Mouse (Mus musculus): ENCODE data around the gene Arhgef17. TPM values are rescaled to one million over a fixed set of nuclear protein-coding genes. Genes with fewer than 3 reads are reported as not detected.

The Arhgef17 gene
- polyA plus RNA-seq (2017; shearing (Covaris generic)), result not detected

DNA sequence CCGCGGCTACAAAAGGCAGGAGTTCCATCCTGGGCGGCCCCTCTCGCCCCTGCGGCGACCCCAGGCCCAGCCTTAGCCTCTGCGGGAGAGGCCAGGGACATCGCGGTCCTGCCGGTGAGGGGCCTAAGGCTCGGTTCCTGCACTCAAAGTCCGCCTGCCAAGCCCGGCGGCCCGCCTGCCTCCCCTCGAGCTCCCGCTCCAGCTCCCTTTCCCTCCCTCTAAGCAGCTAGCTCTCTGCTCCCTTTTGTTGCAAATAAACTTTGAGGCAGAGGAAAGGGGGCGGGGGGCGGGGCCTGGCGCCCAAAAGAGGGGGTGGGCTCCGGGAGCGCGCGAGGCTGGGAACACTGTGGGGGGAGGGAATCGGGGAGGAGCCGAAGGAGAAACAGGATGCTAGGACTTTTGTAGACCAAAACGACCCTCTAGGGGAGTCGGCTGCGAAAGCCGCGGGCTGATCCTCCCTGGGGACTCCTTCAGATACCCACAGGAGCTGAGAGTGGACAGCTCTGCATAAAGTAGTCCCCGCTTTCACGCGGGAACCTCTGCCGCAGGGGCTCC is at the start of gene Arhgef17:
Gene Arhgef17, minus strand, starts transcription at position 182 of the 555 bp plus-strand sequence.
- peak; percentile 18 for ATAC-seq

DNA sequence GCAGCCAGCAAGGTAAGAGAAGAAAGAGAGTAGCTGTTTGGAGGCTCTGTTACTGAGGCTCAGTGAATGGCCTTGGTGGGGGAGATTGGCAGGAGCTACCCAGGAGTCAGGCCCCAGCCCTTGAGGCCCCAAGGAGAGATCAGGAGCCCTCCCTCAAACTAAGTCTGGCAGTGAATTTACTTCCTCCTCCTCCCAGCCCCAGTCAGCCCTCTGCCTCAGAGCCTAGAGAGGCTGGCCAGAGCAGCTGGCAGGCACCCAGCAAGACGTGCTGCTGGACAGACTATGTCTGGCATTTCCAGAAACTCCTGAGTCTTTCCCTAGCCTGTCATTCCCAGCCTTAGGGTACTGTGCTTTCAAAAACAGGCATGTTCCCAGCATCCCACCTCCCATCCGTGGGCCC is 47.3 kb upstream of the Arhgef17 start:
- no peak for ATAC-seq

DNA sequence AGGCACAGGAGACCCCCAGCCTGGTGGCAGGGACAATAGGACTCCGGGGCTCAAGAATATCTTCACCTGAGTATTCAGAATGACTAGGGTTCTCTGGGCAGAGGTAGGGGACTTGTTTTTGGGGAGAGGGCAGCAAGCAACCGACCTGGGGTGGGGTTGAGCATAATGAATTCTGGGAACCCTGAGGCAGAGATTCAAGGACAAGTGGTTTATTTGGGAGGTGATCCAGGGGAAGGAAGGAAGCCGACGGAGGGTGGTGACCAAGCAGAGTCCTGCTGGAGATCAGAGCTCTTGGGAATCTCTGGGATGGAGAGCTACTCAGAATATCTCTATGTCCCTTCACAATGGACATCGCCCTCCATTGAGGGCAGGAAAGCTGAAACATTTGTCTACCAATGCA is 46.3 kb upstream of the Arhgef17 start:
- ATAC-seq, result no peak

DNA sequence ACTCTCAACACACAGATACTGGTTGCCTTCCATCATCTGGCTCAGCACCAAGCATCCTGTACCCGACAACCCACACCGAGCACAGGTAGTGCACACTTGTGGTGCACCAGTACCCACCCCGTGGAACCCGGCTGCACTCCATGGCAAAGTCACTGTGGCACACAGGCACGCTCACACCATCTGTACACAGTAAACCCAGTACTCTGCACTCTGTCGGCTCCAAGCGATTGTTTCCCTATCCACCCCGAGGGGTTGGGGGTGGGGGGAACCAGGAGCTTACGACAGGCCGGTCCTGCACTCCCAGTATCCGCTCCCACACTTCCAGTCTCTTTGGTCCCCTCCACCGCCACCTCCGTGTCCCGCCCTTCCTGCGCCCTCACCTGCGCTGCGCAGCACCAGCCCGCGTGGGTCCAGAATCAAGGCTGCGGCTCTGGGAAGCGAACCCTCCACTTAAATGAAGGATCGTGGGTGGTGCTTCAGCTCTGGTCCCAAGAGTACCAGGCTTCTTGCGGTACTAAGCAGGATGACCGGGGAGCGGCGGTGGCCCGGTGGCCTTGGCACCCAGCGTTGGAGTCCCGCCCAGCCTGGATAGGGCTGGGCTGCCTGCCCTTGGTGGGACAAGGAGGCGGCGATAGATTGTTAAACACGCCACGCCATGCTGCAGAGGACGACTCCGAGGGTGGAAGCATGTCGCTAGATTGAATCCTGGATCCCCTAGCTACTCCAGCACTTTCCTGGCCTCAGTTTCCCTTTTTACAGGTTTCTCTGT is 42.4 kb upstream of the Arhgef17 start, which contains the start of gene P2ry6:
Gene P2ry6, minus strand, starts transcription at position 515 of the 769 bp plus-strand sequence.
- ATAC-seq, result no peak

DNA sequence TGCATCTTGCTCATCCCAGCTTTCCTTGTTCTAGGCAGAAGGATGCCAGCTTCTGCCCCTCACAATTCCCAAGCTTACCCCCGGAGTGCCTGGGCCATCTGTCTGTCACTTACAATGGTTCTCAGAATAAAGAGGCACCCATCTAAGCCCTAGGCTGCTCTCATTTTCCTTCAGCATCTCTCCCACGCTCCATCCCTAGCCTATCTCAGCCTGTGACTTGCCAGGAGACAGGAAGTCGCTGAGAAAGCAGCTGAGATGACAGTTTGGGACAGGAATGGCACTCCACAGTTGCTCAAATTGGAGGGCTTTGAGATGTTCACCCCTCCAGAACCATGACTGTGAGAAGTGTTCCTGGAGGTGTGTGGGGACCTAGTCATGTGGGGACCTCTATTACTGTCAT is 41.0 kb upstream of the Arhgef17 start:
- no peak for ATAC-seq

DNA sequence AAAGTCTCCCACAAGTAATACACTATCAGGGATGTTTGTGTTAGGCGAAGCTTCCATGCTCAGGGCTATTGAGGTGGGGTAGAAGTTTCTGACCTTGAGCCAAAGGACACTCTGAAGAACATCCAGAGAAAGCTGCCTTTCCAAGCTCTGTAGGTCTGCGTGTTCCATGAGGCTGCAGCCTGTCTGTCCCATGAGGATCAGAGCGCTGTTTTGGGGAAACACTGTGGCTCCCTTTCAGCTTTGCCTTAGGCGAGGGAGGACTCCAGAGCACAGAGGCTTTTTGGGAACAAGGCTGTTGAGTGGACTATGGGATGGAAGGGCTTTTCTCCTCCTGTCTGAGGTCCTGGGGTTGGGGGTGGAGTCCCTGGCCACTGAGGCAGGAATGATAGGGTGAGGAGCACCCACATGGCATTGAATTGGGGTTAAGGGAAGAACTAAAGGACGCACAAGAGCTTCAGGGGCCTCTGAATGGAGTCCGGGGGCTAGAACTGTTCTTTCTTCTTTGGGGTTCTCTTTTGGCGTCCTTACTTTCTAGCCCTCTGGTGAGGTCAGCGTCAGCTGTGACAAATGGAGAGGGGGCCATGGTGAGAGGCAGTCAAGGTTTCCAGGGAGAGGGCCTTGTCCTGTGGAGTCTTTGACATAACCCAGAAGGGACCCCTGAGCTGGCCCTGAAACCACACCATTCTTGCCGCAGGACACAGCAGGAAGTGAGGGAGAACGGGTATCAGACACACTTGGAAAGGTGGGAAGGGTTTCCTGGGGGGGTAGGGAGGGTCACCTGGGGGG is 37.2 kb upstream of the Arhgef17 start:
- ATAC-seq, result no peak

DNA sequence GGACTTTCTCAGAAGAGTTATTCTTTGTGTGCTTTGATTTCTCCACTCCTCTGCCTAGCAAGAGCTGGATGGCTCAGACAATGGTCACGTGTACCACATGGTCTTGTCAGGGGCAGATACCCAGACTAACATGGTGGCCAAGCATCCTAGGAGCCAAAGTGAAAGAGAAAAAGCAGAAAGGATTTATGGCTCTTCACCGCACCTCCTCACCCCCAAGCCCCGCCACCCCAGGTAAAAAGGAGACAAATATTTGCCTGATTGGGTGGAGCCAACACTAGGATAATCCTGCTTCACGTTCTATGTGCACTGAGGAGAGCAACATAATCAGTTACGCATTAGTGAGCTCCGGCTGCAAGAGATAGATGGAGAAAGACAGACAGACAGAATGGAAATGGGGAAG is 36.5 kb upstream of the Arhgef17 start:
- no peak for ATAC-seq

DNA sequence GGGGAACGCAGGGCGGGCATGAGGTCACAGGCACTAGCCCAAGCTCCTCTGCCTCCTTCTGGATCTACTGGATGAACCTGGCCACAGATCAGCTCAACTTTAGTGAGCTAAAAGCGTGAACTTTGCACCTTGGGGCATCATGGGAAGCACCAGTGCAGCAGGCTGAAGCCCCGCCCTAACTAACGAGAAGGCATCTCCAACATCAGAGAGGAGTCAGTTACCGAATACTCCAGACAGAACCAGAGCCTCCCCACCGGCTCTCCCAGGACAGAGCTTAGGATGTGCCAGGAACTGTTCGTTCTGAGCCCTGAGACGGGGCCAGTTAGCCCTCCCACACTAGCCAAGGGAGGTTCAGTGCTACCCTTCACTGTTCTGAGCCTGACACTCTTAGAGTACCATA is 35.9 kb upstream of the Arhgef17 start:
- ATAC-seq, result no peak

DNA sequence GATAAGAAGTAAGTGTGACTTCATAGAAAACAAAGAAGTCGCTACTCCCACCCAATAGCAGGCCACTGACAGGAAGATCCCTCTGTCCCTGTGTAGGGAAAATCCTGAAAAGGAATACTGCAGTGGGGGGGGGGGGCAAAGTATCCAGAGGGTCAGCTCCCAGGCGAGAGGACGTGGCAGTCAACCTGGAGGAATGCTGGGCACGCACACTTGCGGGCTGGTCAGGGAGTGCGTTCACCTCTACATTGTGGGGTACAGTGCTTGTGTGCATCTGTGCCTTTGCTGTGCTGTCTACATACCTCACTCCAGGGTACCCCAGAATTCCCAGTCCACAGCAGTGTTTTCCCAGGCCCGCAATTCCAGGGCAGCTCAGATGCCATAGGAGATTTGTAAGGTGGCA is 34.1 kb upstream of the Arhgef17 start:
- ATAC-seq, result no peak

DNA sequence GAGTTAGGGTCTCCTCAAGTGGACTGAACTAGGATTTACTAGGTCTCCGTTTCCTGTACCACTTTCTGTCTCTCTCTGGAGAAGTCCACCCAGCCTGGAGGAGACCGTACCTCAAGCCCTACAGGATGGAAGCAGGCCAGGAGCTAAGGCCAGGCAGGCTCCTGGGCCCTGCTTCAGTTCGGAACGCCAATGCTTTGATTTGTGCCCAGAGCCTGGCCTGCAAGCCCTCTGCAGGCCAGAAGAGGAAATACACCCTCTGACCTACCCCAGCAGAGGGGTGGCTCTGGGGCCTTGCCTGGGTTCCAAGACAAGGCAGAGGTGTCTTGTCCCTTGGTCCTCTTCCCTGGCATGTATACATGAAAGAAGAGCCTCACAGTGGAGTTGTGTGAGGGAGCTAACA is 33.2 kb upstream of the Arhgef17 start:
- ATAC-seq, result no peak

DNA sequence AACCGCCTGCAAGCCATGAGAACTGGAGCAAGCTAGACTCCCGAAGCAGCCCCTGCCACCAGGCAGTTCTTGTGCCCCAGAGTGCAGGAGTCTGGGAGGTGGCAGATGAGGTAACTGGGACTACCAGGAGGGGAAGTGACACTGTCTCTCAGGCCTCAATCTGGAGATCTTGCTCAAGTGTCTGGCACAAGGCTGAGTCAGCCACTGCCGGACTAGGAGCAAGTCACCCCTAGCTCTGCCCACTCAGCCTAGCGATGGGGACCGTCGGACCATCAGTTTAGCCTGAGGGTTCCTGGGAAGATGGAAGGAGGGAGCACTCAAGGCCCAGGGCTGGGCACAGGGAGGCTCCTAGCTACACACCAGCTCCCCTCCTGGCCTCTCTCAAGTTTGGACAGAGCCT is 32.3 kb upstream of the Arhgef17 start:
- no peak for ATAC-seq

DNA sequence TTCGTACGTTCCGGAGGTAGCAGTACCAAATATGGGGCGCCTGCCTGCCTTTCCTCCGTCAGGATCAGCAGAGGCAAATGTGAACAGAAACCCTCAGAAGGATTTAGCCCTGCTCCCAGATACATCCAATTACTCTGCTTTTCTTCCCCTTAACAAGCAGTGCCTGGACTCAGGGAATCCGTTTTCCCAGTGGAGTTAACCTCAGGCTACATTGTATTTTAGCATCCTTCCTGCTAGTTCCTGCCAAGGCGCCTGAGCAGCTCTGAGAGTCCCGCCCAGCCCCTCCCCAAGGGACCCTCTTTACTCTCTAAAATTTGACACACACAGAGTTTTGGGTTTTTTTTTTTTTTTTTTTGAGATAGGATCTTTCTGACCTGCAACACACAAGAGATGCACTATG is 31.5 kb upstream of the Arhgef17 start:
- no peak for ATAC-seq

DNA sequence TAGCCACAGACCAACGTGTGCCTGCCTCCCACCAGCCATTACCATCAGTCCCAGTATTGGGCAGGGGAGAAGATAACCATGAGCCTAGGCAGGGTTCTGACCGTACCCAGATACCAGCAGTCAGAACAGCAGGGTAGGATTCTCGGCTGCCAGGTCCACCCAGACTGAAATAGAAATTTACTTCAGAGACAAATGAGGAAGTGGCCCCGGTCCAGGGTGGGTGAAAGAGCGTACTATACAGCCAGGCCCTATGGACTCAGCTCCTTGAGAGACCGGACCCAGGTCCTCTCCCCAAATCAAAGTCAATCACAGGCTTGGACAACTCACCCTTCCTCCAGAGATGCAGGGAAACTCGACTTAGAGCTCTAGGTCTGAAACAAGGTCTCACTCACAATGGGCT is 29.2 kb upstream of the Arhgef17 start:
- ATAC-seq, result no peak

DNA sequence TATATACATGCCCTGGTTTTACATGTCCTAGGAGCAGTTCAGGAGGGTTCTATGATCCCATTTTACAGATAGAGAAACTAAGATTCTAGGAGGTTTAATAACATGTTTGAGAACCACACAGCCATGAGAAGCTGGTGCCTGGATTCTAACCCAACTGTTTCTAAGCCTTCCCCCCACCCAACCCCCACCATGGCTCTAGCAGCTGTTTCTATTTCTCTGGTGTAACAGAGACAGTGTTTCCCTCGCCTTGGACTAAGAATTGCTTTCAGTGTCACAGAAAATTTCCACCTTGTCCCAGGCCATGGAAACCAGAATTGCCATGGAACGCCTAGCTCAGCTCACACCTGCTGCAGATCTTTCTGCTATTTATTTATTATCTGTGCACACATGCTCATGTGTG is 28.6 kb upstream of the Arhgef17 start:
- no peak for ATAC-seq

DNA sequence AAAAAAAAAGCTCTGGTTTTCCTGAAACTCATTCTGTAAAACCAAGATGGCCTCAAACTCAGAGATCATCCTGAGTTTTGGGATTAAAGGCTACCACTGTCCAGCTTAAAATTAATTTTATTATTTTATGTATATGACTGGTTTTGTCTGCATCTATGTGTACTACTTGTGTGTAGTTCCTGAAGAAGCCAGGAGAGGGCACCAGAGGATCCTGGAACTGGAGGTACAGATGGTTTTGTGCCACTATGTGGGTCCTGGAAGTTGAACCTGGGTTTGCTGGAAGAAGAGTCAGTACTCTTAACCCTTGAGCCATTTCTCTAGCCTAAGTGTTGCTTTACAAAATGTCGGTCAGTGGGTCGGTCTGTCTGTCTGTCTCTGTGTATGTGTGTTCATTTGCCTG is 26.5 kb upstream of the Arhgef17 start:
- ATAC-seq, result no peak

DNA sequence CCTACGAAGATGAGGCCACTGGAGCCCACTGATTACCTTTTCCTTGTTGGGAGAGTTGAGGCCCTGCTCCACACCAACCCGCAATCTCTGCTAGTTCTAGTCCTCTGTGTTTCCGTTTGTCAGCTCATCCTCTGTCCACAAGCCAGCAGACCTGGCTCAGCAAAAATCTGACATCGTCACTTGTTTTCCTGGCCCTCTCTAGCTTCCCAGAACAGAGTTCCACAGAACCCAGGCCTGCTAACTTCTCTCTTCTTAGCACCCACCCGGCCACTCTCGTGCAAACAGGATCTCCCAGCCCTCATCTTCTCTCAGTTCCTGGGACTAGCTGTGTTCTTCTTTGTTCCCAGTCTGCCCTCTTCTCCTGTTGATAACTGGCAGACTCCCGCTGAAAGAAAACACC is 20.8 kb upstream of the Arhgef17 start:
- no peak for ATAC-seq

DNA sequence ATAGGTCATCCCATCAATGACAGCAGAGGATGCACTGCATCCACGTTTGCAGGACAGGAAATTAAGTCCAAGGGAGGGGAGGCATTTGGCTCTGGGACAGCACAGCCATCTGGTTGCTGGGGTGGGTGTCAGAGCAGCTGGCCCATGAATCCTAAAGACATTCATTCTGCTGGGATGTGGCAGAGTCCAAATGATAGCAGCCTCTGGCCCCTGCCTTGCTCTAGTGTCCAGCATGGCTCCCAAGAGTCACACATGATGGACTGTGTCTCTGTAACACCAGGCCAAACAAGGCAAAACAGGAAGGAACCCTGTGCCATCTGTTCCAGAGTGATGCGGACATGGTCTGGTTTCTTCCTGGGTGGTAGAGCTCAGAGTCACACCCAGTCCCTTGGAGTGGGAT is 20.0 kb upstream of the Arhgef17 start:
- no peak for ATAC-seq

DNA sequence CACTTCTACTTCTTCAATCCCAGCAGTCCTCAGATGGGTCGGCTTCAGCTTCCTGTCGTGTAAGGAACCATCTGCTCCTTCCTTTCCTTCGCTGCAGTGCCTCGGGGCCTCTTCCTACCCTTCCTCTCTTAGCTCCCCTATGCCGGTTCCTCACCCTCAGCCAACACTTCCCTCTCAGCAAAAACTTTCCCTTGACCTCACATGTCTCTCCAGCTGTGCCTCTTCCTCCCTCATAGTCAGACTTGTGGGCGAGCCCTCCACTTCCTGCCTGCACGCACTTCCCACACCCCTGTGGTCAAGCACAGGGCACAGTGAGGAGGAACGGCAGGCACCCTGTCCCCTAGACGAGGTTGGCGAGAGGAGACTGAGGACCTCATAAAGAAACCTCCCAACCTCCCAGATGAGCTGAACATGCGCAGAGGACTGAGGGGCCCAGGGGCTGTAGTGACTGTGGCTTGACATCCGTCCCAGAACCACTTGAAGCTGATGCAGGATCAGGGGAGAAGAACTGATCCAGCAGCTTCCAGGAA is 18.6 kb upstream of the Arhgef17 start:
- ATAC-seq, result no peak

DNA sequence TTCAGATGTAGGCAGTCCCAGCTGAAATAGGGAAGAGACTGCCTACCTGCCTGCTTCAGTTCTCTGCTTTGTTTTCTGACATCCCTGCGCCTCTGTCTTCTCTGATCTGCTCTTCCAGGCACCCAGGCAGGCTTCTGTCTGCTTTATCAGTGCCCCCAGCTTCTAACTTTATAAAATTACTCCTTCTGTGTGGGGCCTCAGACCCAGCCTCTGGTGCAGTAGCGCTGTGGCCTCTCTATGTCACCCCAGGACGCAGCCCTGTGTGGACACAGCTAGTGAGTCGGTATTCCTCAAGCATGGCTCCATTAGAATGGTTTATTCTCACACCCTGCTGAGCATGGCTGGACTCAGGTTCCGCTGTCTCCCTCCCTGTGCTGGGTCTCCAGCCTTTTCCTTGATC is 18.1 kb upstream of the Arhgef17 start:
- no peak for ATAC-seq

DNA sequence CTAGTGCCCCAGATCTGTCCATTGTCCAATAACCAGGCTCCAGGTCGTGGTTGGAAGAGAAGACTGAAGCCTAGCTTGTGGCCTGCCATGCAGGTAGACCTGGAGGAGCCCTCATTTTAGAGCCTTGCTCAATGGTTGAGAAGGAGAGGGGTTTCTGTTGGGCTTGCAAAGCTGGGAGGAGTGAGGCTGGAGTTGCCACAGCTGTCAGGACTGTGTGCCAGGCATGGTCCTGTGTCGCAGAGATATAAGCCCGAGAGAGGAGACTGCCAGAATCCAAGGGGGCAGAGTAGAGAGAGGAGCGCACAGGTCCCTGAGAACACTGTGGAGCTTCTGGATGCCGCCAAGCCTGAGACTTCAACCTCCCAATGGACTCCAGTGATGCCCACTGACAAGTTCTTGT is 12.8 kb upstream of the Arhgef17 start:
- ATAC-seq, result no peak

DNA sequence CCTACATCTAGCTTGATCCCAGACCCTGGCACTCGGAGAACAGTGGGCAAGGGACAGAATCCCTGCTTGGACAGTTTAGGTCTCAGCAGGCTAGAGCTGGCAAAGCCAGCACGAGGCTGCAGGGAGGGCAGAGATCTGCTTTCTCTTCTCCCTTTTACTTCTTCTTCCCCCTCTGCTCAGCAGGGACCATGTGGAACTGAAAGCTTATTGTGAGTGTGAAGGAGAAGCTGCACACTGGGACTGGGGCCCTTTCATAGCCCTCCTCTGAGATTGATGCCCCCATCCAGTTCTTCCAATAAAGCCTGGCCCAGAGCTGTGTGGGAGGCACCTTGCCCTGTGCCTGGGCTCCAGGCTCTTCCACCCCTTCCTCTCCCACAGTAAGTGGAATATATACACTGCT is 12.4 kb upstream of the Arhgef17 start:
- ATAC-seq, result no peak

DNA sequence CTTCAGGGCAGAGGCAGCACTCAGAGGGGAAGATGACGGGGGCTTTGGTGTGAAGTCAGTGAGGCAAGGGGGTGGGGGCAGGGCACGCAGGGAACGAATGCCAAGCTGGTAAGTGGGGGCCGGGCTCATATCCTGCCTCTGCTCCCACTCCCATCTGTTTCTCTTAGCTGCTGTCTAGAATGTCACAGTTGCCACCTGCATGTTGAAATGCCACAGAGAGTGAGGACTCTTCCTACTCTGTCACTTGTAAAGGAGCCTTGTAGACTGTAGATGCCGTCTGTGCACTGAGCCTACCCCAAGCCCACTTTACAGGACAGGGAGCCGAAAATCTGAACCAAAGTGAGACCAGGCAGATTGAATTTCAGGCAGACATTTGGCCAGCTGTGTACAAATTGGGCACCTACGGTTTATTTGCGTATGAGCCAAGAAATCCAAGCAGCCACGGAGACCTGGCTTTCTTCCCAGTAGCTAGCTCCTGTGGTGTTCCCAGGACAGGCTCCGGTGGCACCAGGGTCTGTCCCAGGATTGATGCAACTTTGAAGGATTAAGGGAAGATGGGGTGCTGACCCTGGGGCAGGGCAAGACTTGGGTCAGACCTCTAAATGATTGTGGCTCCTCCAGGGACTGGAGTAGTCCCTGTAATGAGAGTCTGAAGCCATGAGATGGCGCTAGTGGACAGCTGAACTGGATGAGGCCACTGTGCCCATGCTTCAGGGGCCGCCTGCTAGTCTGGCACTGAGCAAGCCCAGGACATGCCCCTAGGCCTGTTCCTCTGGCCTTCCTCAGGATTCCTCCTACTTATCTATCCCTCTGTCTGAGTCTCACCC is 11.1 kb upstream of the Arhgef17 start:
- ATAC-seq, result no peak

DNA sequence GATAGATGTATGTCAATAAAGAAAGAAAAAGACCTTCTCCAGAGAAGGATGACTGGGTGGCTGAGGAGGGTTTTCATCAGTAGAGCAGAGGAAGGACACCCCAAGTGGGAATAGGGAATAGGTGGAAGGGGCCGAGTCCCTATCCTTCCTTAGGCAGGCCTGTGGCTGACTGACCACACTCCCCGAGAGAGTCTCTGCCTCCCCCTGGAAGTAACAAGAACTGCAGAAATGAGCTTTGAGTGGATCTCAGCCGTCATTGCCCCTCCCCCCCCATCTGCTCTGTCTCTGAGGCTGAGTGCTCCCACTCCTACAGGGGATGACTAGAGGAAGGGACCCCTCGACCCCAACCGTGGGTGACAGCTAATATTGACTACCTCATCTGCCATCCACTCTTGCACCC is 9.3 kb upstream of the Arhgef17 start:
- ATAC-seq, result no peak
